Mouse (Mus musculus) CH12.LX (cell line): ENCODE data around the gene Olfml2b. TPM values are rescaled to one million over a fixed set of nuclear protein-coding genes. Genes with fewer than 3 reads are reported as not detected.

Experiments
- DNase-seq: peaks from one replicate; pipeline ENCODE4 v3.0.0-alpha.2; 2013; ENCODE audit errors: extremely low read depth
- H3K27ac ChIP-seq: 2 replicates; pipeline ENCODE4 v1.5.1; 2012; ENCODE audit warnings: low read depth, mild to moderate bottlenecking, control low read depth, moderate library complexity; ENCODE audit not compliant: insufficient read depth
- H3K27me3 ChIP-seq: replicated peaks from 2 replicates; pipeline ENCODE3; 2012; ENCODE audit warnings: inconsistent platforms
- H3K36me3 ChIP-seq, 2 experiments: replicated peaks in 1 of 2; 2 replicates each; pipeline versions ENCODE3 to v1.6.1; 2012; ENCODE audit warnings: inconsistent platforms in 1 of 2, low read length in 1 of 2, mild to moderate bottlenecking in 1 of 2, mixed read lengths in 1 of 2, moderate library complexity in 1 of 2; ENCODE audit not compliant: control insufficient read depth in 1 of 2, insufficient read depth in 1 of 2
- H3K4me1 ChIP-seq, 2 experiments: 2 replicates each; pipeline ENCODE4 v1.6.1; 2012; ENCODE audit warnings: inconsistent platforms in 1 of 2, moderate library complexity in 1 of 2; ENCODE audit not compliant: insufficient read depth in 2 of 2, control insufficient read depth in 1 of 2
- H3K4me2 ChIP-seq: 2 replicates; pipeline ENCODE4 v1.6.1; 2012; ENCODE audit warnings: low read depth, mild to moderate bottlenecking, control low read depth; ENCODE audit not compliant: poor library complexity, insufficient read depth, severe bottlenecking
- H3K4me3 ChIP-seq, 3 experiments: fragments of 150-350 bp in 1 of 3; sonication (generic) in 1 of 3; replicated peaks in 1 of 3; 2 replicates each; pipeline versions ENCODE3 to v1.5.1; 2011 to 2012; ENCODE audit warnings: low read depth in 2 of 3, low read length in 2 of 3, mild to moderate bottlenecking in 2 of 3, moderate library complexity in 2 of 3, control low read depth in 1 of 3, improper control_type of control experiment in 1 of 3, inconsistent platforms in 1 of 3, mixed read lengths in 1 of 3; ENCODE audit not compliant: poor library complexity in 1 of 3
- H3K79me2 ChIP-seq: replicated peaks from 2 replicates; pipeline ENCODE4 v1.6.1; 2012; ENCODE audit warnings: mild to moderate bottlenecking, moderate library complexity; ENCODE audit not compliant: control insufficient read depth, poor library complexity, insufficient read depth, severe bottlenecking; ENCODE audit errors: extremely low read depth
- H3K9ac ChIP-seq: 2 replicates; pipeline ENCODE4 v1.6.1; 2012; ENCODE audit warnings: low read depth, mild to moderate bottlenecking, control low read depth, moderate library complexity; ENCODE audit not compliant: insufficient read depth
- H3K9me3 ChIP-seq: replicated peaks from 2 replicates; pipeline ENCODE3; 2012; ENCODE audit warnings: low read length, inconsistent platforms, mixed read lengths
- BHLHE40 ChIP-seq: IDR thresholded peaks from 2 replicates; pipeline ENCODE4 v1.6.1; 2011; ENCODE audit warnings: mild to moderate bottlenecking, low read depth, low read length, improper control_type of control experiment
- CHD1 ChIP-seq: IDR thresholded peaks from 2 replicates; pipeline ENCODE4 v1.6.1; 2012; ENCODE audit warnings: low read depth, low read length, improper control_type of control experiment, inconsistent platforms
- ETS1 ChIP-seq: conservative IDR thresholded peaks from 2 replicates; pipeline ENCODE4 v1.6.1; 2012; ENCODE audit warnings: low read depth, mild to moderate bottlenecking, inconsistent platforms, low read length, improper control_type of control experiment, moderate library complexity
- GABPA ChIP-seq: IDR thresholded peaks from 2 replicates; pipeline ENCODE4 v1.6.1; 2012; ENCODE audit warnings: low read depth, low read length, improper control_type of control experiment, inconsistent platforms; ENCODE audit not compliant: insufficient replicate concordance
- IRF4 ChIP-seq: IDR thresholded peaks from 2 replicates; pipeline ENCODE4 v1.6.1; 2014; ENCODE audit warnings: low read depth, mild to moderate bottlenecking, inconsistent platforms, low read length, improper control_type of control experiment
- MAFK ChIP-seq: IDR thresholded peaks from 2 replicates; pipeline ENCODE4 v1.6.1; 2011; ENCODE audit warnings: low read length, improper control_type of control experiment; ENCODE audit not compliant: insufficient replicate concordance
- PAX5 ChIP-seq: IDR thresholded peaks from 2 replicates; pipeline ENCODE4 v1.6.1; 2012; ENCODE audit warnings: low read length, inconsistent platforms, mixed read lengths
- POLR2A ChIP-seq: IDR thresholded peaks from 2 replicates; pipeline ENCODE4 v1.6.1; 2011; ENCODE audit warnings: low read depth, mild to moderate bottlenecking, improper control_type of control experiment, low read length
- POLR2AphosphoS2 ChIP-seq: IDR thresholded peaks from 2 replicates; pipeline ENCODE4 v1.6.1; 2011; ENCODE audit warnings: low read depth, low read length, improper control_type of control experiment
- RCOR1 ChIP-seq: conservative IDR thresholded peaks from 2 replicates; pipeline ENCODE4 v1.6.1; 2012; ENCODE audit warnings: low read depth, mild to moderate bottlenecking, inconsistent platforms, low read length, improper control_type of control experiment
- UBTF ChIP-seq: IDR thresholded peaks from 2 replicates; pipeline ENCODE4 v1.6.1; 2012; ENCODE audit warnings: low read depth, mild to moderate bottlenecking, inconsistent platforms, low read length, improper control_type of control experiment, moderate library complexity
- USF1 ChIP-seq: IDR thresholded peaks from 2 replicates; pipeline ENCODE4 v1.6.1; 2014; ENCODE audit warnings: low read depth, mild to moderate bottlenecking, inconsistent platforms, low read length, improper control_type of control experiment
- USF2 ChIP-seq: conservative IDR thresholded peaks from 2 replicates; pipeline ENCODE4 v1.6.1; 2011; ENCODE audit warnings: low read depth, low read length, improper control_type of control experiment
- ZMIZ1 ChIP-seq: IDR thresholded peaks from 2 replicates; pipeline ENCODE4 v1.6.1; 2012; ENCODE audit warnings: low read depth, mild to moderate bottlenecking, inconsistent platforms, low read length, improper control_type of control experiment
- dilution Hi-C: fragments of 300-500 bp; cut with MboI; formaldehyde crosslinking; loops from 2 replicates; pipeline ENCODE4 v1.14.3; 2020; ENCODE audit warnings: low sequenced_read_pairs; ENCODE audit not compliant: extremely low pct_unique_long_range_greater_than_20kb, extremely low pct_ligation_motif_present
- in situ Hi-C: fragments of 300-500 bp; cut with MboI; formaldehyde crosslinking; loops from 3 replicates; pipeline ENCODE4 v1.14.3; 2019; ENCODE audit warnings: low sequenced_read_pairs, low pct_ligation_motif_present, low pct_unique_long_range_greater_than_20kb, mixed read lengths
- polyA plus RNA-seq: library from polyadenylated mRNA; unstranded; fragments of >175 nt; gene quantifications from 2 replicates; pipeline ENCODE4 v1.2.1, GENCODE M21; 2012; ENCODE audit warnings: low read depth; ENCODE audit not compliant: insufficient read length
- total RNA-seq, 2 experiments: library from RNA; depleted of rRNA; stranded (reverse); fragments of 300-350 nt in 1 of 2; fragments of >200 nt in 1 of 2; gene quantifications; 2 replicates each; pipeline ENCODE4 v1.2.3; 2012 to 2014

Olfml2b gene
- total and polyA plus RNA-seq, 3 experiments = 0.34 to 1.0 (median 0.35) TPM

DNA sequence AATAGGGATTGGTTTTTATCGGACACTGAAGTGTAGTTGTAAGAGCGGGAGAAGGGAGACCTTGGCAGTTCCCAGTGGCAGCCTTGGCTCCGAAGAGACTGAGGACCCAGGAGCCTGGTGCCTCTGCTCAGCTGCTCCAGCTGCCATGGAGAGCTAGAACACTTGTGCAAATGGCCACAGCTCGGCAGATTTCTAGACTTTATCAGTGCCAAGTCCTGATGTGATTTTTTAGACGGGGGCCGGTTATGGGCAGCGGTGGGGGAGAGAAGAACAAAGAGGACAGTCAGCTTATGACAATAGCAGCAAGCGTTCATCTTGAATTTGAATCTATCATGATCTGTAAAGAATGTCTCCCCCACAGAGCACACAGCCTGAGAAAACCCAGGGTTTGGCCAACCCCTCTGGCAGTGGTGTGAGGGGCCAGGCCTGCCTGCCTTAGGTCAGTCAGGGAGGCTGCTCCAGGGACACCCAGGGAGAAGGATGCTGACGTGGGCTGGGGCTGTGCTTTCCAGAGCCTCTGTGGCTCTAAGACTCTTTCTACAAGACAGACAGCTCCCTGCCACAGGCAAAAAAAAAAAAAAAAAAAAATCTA, 29.9 kb downstream of the Olfml2b start:
- no peaks in the 10 kb centered on the region for H3K27me3 ChIP-seq
- no peak overlapping the region for H3K4me2 ChIP-seq
- no peak overlapping the region for H3K27ac ChIP-seq
- no peaks in the 10 kb centered on the region for H3K4me1 ChIP-seq
- in situ Hi-C loops = no loop called here
- no peak overlapping the region for H3K9ac ChIP-seq
- no peaks in the 10 kb centered on the region for H3K79me2 ChIP-seq
- TF ChIP-seq ZMIZ1 (no peak), BHLHE40 (no peak), UBTF (no peak), POLR2A (no peak), MAFK (no peak), CHD1 (no peak)
- TF ChIP-seq, all 38 proteins: peak for 0
- no peak for DNase-seq
- Histone ChIP-seq H3K36me3 (no peaks in the 10 kb centered on the region), H3K9me3 (peaks cover 8% of the 10 kb centered on the region), H3K4me3 (no peak overlapping the region)
- dilution Hi-C loops = no loop called here

DNA sequence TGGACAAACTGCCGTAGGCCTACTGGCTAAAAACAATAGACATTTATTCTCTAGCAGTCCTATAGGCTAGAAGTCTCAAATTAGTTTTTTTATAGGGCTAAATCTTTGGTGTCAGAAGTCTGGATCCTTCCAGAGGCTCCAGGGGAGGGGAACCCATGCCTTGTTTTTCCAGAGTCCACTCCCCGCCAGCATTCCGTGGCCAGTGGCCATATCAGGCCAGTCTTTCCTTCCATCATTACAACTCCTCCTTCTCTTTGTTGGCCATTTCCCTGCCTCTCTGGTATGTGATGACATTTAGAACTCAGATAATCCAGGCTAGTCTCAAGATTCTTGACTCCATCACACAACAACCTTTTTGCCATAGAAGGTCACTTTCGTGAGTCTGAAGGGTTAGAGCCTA, 33.3 kb downstream of the Olfml2b start:
- Histone ChIP-seq H3K4me1 (no peaks in the 10 kb centered on the region), H3K9me3 (peaks cover 4% of the 10 kb centered on the region), H3K27me3 (no peaks in the 10 kb centered on the region), H3K27ac (no peak overlapping the region), H3K36me3 (no peaks in the 10 kb centered on the region), H3K9ac (no peak overlapping the region), H3K4me2 (no peak overlapping the region), H3K79me2 (no peaks in the 10 kb centered on the region), H3K4me3 (no peak overlapping the region)
- dilution Hi-C loops (no loop called here), in situ Hi-C loops (no loop called here)
- TF ChIP-seq UBTF (no peak), USF1 (no peak), POLR2AphosphoS2 (no peak), GABPA (no peak), ETS1 (no peak), RCOR1 (no peak), USF2 (no peak), PAX5 (no peak)
- DNase-seq = no peak

DNA sequence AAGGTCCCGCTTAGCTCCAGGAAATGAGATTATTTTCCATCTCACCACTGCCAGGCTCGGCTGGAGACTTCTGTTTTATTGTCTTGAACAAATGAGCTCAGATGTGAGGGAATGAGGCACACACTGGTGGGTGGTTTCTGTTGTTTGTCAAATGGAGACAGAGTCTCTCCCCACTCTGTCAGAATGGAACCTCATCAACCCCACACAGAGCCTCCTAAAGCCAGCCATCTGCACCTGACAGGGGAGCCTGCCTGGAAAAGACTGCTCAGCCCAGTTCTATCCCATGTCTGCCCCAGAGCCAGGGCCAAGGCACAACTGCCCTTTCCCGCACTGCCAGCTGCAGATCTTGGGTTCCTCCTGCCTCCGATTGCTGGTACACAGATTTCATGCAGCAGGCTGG, 34.5 kb downstream of the Olfml2b start:
- dilution Hi-C loops = no loop called here
- Histone ChIP-seq H3K4me2 (no peak overlapping the region), H3K9ac (no peak overlapping the region), H3K4me3 (no peak overlapping the region), H3K27me3 (no peaks in the 10 kb centered on the region), H3K36me3 (no peaks in the 10 kb centered on the region), H3K79me2 (no peaks in the 10 kb centered on the region), H3K9me3 (peaks cover 4% of the 10 kb centered on the region), H3K27ac (no peak overlapping the region), H3K4me1 (peaks cover 6% of the 10 kb centered on the region in 2 experiments)
- TF ChIP-seq IRF4 = no peak
- no peak for TF ChIP-seq BHLHE40
- no peak for TF ChIP-seq USF2
- TF ChIP-seq POLR2AphosphoS2 = no peak
- DNase-seq = no peak
- in situ Hi-C loops = no loop called here
